13 mouse cellular contexts compared by ENCODE assay signal in the genomic region with DNA sequence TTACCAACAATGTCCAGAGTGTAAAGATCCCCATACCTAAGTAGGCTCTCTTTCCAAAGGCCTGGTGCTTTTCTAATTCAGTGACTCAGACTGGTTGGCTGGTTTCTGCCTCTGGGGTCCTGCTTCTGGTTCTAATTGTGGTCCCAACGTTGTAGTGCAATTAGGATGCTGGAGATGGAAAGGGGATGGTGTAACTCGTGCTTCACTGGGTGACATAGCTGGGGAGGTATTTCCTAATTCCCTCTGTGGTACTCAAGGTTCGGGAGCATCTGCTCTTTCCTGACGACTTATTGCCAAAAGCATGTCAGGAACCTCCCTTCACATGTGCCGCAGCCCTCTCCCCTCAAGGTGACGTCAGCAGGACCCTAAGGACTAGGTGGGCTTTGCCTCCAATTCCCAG.
"Had no signal": no experiment of that assay in that cellular context is flagged by ENCODE, and none has a peak within 500 bp of the region (broad histone marks: within the 10 kb centered on the region; RNA-seq: fewer than 3 reads in every experiment).

No protein-coding gene starts in this region.

- DNase-seq: kidney, adult 18-20 months; kidney, adult 9 months; kidney, postnatal 14 days; kidney, postnatal 4 days; liver, embryonic 13.5 days; lung, adult 2 months; right cerebral cortex, postnatal 25 days; thymus, adult 18-20 months; thymus, postnatal 36 days had no signal

- H3K27ac ChIP-seq: liver, embryonic 13.5 days; macrophage; midbrain, embryonic 12.5 days; midbrain, embryonic 15.5 days; neural tube, embryonic 13.5 days had no signal

- H3K4me3 ChIP-seq: liver, embryonic 13.5 days; midbrain, embryonic 12.5 days; midbrain, embryonic 15.5 days; neural tube, embryonic 13.5 days had no signal
